Mouse (Mus musculus) cerebellum, adult 2 months (tissue): ENCODE data around the gene Krt222. TPM values are rescaled to one million over a fixed set of nuclear protein-coding genes. Genes with fewer than 3 reads are reported as not detected.

Experiments used
- DNase-seq, 2 experiments: peaks; one replicate each; pipeline ENCODE4 v3.0.0; 2021
- H3K27ac ChIP-seq: fragments of 200-500 bp; 2 replicates; pipeline ENCODE4 v1.5.1; 2012; ENCODE audit warnings: low read length, control low read depth, inconsistent platforms; ENCODE audit not compliant: insufficient read depth
- H3K27me3 ChIP-seq: fragments of 200-500 bp; 2 replicates; pipeline ENCODE4 v1.6.1; 2012; ENCODE audit warnings: inconsistent platforms, mild to moderate bottlenecking, low read length, moderate library complexity; ENCODE audit not compliant: control insufficient read depth, insufficient read depth
- H3K4me1 ChIP-seq: fragments of 200-500 bp; 2 replicates; pipeline ENCODE4 v1.6.1; 2011; ENCODE audit warnings: low read length; ENCODE audit not compliant: control insufficient read depth, insufficient read depth
- H3K4me3 ChIP-seq: fragments of 200-500 bp; replicated peaks from 2 replicates; pipeline ENCODE3; 2011; ENCODE audit warnings: mild to moderate bottlenecking, low read depth, low read length, control low read depth; ENCODE audit not compliant: insufficient read depth
- CTCF ChIP-seq: fragments of 200-500 bp; IDR thresholded peaks from 2 replicates; pipeline ENCODE4 v1.5.1; 2011; ENCODE audit warnings: low read depth, mild to moderate bottlenecking, control low read depth, low read length, moderate library complexity, borderline replicate concordance; ENCODE audit not compliant: insufficient read depth
- POLR2A ChIP-seq: fragments of 200-500 bp; IDR thresholded peaks from 2 replicates; pipeline ENCODE4 v1.6.1; 2011; ENCODE audit warnings: low read length, control low read depth, borderline replicate concordance; ENCODE audit not compliant: insufficient read depth
- WGBS: fragments of 180-500 bp; shearing (Covaris S2); methylation state at CpG from one replicate; pipeline ENCODE4 v1.1.7; 2018; 5-methylcytosine and 5-hydroxymethylcytosine counted together
- polyA plus RNA-seq: library from polyadenylated mRNA; depleted of rRNA; stranded (reverse); fragments of >200 nt; gene quantifications from 2 replicates; pipeline ENCODE4 v1.2.3, GENCODE M21; 2012

Gene Krt222
- polyA plus RNA-seq, 1 experiment: 39.9 TPM

DNA sequence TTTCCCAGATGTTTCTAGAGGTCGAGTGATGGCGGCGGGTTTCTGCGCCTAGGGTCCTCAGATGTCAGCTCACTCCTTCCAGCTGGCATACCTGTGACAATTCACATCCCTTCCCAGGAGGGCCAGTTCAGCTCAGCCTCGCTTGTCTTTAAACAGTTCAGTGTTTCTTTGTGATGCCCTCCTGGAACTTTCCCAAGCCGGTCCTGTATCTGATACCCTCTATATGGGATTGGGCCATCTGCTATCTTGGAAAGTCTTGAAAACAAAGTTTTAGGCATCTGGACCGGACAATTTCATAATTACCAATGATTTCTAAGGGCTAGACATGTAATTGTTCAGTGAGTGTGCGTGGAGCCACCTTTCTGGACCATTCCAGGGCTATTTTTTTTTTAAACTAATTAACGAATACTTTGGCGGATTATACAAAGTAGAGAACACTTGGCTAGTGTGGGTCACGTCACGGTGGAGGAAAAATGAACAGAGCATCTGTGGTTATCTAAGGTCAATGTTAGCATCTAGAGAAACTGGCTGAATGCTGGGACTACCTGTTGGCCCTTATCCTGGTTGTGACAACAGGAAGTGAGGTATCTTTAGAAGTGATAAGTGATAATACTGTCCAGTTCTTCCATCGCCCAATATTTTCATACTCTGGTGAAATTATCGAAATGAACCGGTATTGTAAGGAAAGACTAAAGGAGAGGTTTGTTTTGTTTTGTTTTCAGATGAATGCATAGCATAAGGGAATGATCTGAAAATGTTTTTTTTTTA, 12.7 kb downstream of the Krt222 start:
- H3K4me1 ChIP-seq: no peaks in the 10 kb centered on the region
- peak overlapping the region; percentile 92 for H3K27ac ChIP-seq
- TF ChIP-seq POLR2A: no peak
- no peak for TF ChIP-seq CTCF
- no peak for DNase-seq
- no peaks in the 10 kb centered on the region for H3K27me3 ChIP-seq
- H3K4me3 ChIP-seq: peak overlapping the region; percentile 79
- WGBS: 19% methylated on average over 15 of the region's 15 CpGs

DNA sequence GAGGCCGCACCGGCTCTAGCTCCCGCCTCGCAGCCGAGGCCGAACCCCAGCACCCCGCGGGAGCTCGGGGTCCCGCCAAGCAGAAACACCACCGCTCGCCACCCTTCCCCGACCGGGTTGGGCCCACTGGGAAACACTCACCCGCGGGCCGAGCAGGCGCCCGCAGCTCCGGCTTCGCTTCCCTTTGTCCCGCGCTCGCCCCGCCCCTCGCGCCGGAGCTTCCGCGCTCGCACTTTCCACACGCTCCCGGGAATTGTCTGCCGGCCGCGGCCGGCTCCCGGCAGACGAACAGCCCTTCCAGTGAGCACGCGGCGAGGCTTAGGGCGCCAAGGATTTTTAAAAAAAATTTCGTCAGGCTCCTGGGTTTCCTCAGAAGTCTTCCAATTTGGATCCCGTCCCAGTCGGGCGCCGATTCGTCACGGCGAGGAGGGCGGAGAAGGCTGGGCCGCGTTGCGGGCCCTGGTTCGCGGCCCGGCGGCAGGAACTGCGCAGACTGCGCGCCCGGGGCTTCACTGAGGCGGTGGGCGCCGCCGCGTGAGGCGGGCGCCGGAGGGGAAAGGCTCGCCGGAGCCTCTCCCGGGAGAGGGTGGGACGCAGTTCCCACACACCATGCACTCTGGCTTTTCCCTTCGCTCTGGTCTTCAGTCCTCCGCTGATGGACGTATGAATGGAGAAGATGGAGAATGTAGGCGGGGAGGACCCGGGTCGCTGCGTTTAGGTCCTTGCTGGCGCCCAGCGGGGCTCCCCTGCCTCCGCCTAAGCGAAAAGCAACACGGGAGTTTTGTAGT, 13.4 kb downstream of the Krt222 start, which contains the start of gene Smarce1:
Gene Smarce1, minus strand, starts transcription at position 757 of the 788 bp plus-strand sequence.
- TF ChIP-seq POLR2A (peak; percentile 60), CTCF (no peak)
- under 1% methylated on average over 87 of the region's 87 CpGs for WGBS
- Histone ChIP-seq H3K27me3 (no peaks in the 10 kb centered on the region), H3K27ac (peak within 1 kb of the TSS; percentile 92), H3K4me1 (no peaks in the 10 kb centered on the region), H3K4me3 (peak within 1 kb of the TSS; percentile 79)
- peak; percentile 81 to 89 for DNase-seq

DNA sequence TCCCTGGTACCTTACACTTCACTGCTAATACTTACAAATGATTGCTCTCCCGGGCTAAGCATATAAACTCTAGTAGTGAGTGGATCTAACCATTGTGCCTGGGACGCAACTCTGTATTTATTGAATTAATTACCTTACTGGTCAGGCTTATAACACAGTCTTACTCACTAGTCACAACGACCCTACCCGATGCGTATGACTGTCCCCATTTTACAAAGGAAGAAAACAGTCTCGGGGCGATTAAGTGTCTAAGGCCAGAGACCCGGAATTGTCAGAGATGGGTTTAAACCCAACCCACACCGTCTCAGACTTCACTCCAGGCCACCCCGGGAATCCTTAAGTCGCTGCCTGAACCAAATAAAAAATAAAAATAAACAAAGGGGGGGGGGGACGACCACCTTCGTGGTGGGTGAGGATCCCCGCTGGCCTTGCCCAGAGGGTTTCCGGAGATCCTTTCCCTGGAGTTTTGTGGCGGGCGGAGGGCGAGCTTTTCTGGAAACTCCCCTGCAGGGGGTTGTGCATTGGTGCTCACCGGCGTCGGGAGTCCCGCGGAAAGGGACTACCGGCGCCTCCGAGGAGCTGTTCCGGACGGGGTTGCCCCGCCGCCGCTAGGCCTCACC, 14.1 kb downstream of the Krt222 start:
- under 1% methylated on average over 31 of the region's 31 CpGs for WGBS

DNA sequence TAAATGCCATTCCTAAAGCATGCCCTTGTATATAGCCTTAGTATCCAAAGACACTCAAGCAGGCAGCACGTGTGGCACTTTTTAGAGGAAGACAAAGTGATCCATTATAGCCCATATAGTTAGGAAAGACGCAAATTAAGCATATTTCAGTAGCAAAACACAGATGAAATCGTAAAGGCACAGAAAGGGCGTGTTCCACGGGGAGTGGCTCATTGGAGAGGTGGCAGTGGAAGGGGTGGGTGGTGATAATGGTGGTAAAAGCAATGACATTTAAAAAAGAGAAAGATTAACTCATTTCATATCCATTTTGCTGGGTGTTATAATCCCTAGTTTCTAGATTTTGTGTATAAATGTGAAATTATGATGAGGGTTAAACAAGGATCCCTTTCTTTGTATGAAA, 17.6 kb downstream of the Krt222 start:
- Histone ChIP-seq H3K27me3 (no peaks in the 10 kb centered on the region), H3K4me3 (no peak overlapping the region), H3K27ac (no peak overlapping the region), H3K4me1 (no peaks in the 10 kb centered on the region)
- DNase-seq: no peak
- WGBS: 88% methylated on average over 5 of the region's 5 CpGs
- TF ChIP-seq CTCF (no peak), POLR2A (no peak)

More for the DNA sequence above, 14.1 kb downstream of the Krt222 start:
- peak overlapping the region; percentile 92 for H3K27ac ChIP-seq
- H3K27me3 ChIP-seq: no peaks in the 10 kb centered on the region
- no peaks in the 10 kb centered on the region for H3K4me1 ChIP-seq
- DNase-seq: no peak
- TF ChIP-seq CTCF (no peak), POLR2A (no peak)
- peak overlapping the region; percentile 79 for H3K4me3 ChIP-seq

DNA sequence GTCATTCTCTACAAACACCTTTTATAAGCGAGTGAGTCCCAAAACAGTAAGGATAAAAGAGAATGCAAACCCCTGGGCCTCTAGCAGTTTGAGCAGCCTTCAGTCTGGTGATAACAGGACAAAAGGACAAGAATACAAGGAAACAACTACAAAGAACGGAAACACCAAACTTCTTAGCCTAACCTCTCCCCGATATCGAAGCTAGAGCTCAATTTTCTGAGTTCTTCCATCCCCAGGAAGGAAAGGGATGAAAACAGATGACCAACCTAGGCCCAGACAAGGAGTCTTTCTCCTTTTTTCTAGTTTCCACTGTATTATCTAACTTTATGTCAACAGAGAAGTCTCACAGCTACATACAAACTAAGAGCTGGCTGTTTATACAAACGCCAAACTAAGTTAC, 20.6 kb downstream of the Krt222 start:
- Histone ChIP-seq H3K27me3 (no peaks in the 10 kb centered on the region), H3K27ac (no peak overlapping the region), H3K4me3 (no peak overlapping the region), H3K4me1 (no peaks in the 10 kb centered on the region)
- no peak for DNase-seq
- TF ChIP-seq POLR2A (no peak), CTCF (no peak)
- 87% methylated on average over 5 of the region's 5 CpGs for WGBS

DNA sequence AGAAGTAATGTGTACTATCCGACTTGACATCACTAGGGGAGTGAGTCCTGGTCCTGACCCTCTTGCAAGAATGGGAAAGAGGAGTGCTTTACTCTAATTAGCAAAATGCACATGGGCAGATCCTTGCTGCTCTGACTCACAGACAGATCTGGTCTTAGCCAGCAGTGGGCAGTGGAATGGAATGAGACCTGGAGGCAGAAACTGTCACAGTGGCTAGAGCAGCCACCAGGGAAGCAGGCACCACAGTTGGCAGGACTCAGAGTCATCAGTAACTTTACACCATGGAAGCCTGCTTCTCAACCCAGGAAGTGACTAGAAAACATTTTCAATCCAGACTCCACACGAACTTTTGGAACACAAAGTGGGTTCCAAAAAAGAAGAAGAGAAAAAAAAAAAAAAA, 22.1 kb downstream of the Krt222 start:
- Histone ChIP-seq H3K4me3 (no peak overlapping the region), H3K27ac (no peak overlapping the region), H3K4me1 (peaks cover under 1% of the 10 kb centered on the region; the same call in 1 of the 2 replicates), H3K27me3 (no peaks in the 10 kb centered on the region)
- no peak for DNase-seq
- 53% methylated on average over 2 of the region's 2 CpGs for whole genome bisulfite sequencing
- no peak for TF ChIP-seq CTCF
- TF ChIP-seq POLR2A: no peak

DNA sequence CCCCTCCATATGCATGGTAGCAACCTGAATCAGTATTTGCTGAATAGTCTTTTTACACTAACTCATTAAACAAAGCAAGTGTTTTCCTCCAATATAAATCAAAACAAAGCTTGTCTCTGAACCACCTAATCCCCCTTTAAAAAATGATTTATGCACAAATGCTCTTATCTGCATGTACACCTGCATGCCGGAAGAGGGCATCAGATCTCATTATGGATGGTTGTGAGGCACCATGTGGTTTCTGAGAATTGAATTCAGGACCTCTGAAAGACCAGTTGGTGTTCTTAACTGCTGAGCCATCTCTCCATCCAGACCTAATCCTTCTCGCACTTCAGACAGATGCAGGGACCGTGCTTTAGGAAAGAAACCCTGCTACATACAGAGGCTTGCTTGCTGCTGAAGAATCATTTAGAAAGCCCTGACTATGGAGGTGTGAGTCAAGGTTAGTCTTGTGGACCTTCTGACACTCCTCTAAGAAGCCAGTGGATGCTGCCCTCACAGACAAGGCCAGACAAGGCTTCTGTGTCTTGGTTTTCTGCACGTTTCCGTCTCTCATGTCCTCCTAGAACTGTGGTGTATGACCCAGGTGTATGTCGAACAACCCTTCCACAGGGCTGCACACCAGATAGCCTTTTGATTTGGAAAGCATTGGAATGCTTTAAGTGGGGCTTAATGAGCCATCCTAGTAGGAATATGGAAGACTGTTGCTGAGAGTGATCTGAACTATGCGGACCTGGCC, 26.5 kb downstream of the Krt222 start:
- no peak for DNase-seq
- WGBS: 89% methylated on average over 7 of the region's 7 CpGs
- Histone ChIP-seq H3K27me3 (no peaks in the 10 kb centered on the region), H3K4me3 (no peak overlapping the region), H3K27ac (no peak overlapping the region), H3K4me1 (peaks cover 7% of the 10 kb centered on the region; the same call in 1 of the 2 replicates)
- TF ChIP-seq POLR2A: no peak
- no peak for TF ChIP-seq CTCF
